Mouse (Mus musculus) CH12.LX (cell line): Measurements from ENCODE around the gene Tub. TPM values are rescaled to one million over a fixed set of nuclear protein-coding genes. Genes with fewer than 3 reads are reported as not detected.

Experiments used
- DNase-seq: peaks from one replicate; pipeline ENCODE4 v3.0.0-alpha.2; 2013; ENCODE audit errors: extremely low read depth
- H3K27ac ChIP-seq: 2 replicates; pipeline ENCODE4 v1.5.1; 2012; ENCODE audit warnings: low read depth, mild to moderate bottlenecking, control low read depth, moderate library complexity; ENCODE audit not compliant: insufficient read depth
- H3K27me3 ChIP-seq: replicated peaks from 2 replicates; pipeline ENCODE3; 2012; ENCODE audit warnings: inconsistent platforms
- H3K36me3 ChIP-seq, 2 experiments: replicated peaks in 1 of 2; 2 replicates each; pipeline versions ENCODE3 to v1.6.1; 2012; ENCODE audit warnings: inconsistent platforms in 1 of 2, low read length in 1 of 2, mild to moderate bottlenecking in 1 of 2, mixed read lengths in 1 of 2, moderate library complexity in 1 of 2; ENCODE audit not compliant: control insufficient read depth in 1 of 2, insufficient read depth in 1 of 2
- H3K4me1 ChIP-seq, 2 experiments: 2 replicates each; pipeline ENCODE4 v1.6.1; 2012; ENCODE audit warnings: inconsistent platforms in 1 of 2, moderate library complexity in 1 of 2; ENCODE audit not compliant: insufficient read depth in 2 of 2, control insufficient read depth in 1 of 2
- H3K4me2 ChIP-seq: 2 replicates; pipeline ENCODE4 v1.6.1; 2012; ENCODE audit warnings: low read depth, mild to moderate bottlenecking, control low read depth; ENCODE audit not compliant: poor library complexity, insufficient read depth, severe bottlenecking
- H3K4me3 ChIP-seq, 3 experiments: fragments of 150-350 bp in 1 of 3; sonication (generic) in 1 of 3; replicated peaks in 1 of 3; 2 replicates each; pipeline versions ENCODE3 to v1.5.1; 2011 to 2012; ENCODE audit warnings: low read depth in 2 of 3, low read length in 2 of 3, mild to moderate bottlenecking in 2 of 3, moderate library complexity in 2 of 3, control low read depth in 1 of 3, improper control_type of control experiment in 1 of 3, inconsistent platforms in 1 of 3, mixed read lengths in 1 of 3; ENCODE audit not compliant: poor library complexity in 1 of 3
- H3K79me2 ChIP-seq: replicated peaks from 2 replicates; pipeline ENCODE4 v1.6.1; 2012; ENCODE audit warnings: mild to moderate bottlenecking, moderate library complexity; ENCODE audit not compliant: control insufficient read depth, poor library complexity, insufficient read depth, severe bottlenecking; ENCODE audit errors: extremely low read depth
- H3K9ac ChIP-seq: 2 replicates; pipeline ENCODE4 v1.6.1; 2012; ENCODE audit warnings: low read depth, mild to moderate bottlenecking, control low read depth, moderate library complexity; ENCODE audit not compliant: insufficient read depth
- H3K9me3 ChIP-seq: replicated peaks from 2 replicates; pipeline ENCODE3; 2012; ENCODE audit warnings: low read length, inconsistent platforms, mixed read lengths
- CHD1 ChIP-seq: IDR thresholded peaks from 2 replicates; pipeline ENCODE4 v1.6.1; 2012; ENCODE audit warnings: low read depth, low read length, improper control_type of control experiment, inconsistent platforms
- CHD2 ChIP-seq: IDR thresholded peaks from 2 replicates; pipeline ENCODE4 v1.6.1; 2011; ENCODE audit warnings: low read length, improper control_type of control experiment
- CTCF ChIP-seq, 2 experiments: IDR thresholded peaks in 1 of 2; conservative IDR thresholded peaks in 1 of 2; 2 replicates each; pipeline ENCODE4 v1.5.1; 2011 to 2012; ENCODE audit warnings: low read depth in 2 of 2, low read length in 2 of 2, improper control_type of control experiment in 1 of 2, inconsistent platforms in 1 of 2, mild to moderate bottlenecking in 1 of 2, moderate library complexity in 1 of 2
- E2F4 ChIP-seq: IDR thresholded peaks from 2 replicates; pipeline ENCODE4 v1.6.1; 2011; ENCODE audit warnings: low read depth, low read length, improper control_type of control experiment; ENCODE audit not compliant: insufficient replicate concordance
- EP300 ChIP-seq: IDR thresholded peaks from 2 replicates; pipeline ENCODE4 v1.6.1; 2011; ENCODE audit warnings: low read length, improper control_type of control experiment
- HCFC1 ChIP-seq: IDR thresholded peaks from 2 replicates; pipeline ENCODE4 v1.6.1; 2012; ENCODE audit warnings: low read depth, mild to moderate bottlenecking, inconsistent platforms, low read length, improper control_type of control experiment
- IRF4 ChIP-seq: IDR thresholded peaks from 2 replicates; pipeline ENCODE4 v1.6.1; 2014; ENCODE audit warnings: low read depth, mild to moderate bottlenecking, inconsistent platforms, low read length, improper control_type of control experiment
- JUND ChIP-seq: conservative IDR thresholded peaks from 2 replicates; pipeline ENCODE4 v1.6.1; 2011; ENCODE audit warnings: low read depth, low read length, improper control_type of control experiment
- MEF2A ChIP-seq: IDR thresholded peaks from 2 replicates; pipeline ENCODE4 v1.6.1; 2014; ENCODE audit warnings: low read depth, mild to moderate bottlenecking, inconsistent platforms, low read length, improper control_type of control experiment, borderline replicate concordance
- MXI1 ChIP-seq: IDR thresholded peaks from 2 replicates; pipeline ENCODE4 v1.6.1; 2011; ENCODE audit warnings: mild to moderate bottlenecking, low read depth, low read length, improper control_type of control experiment
- NELFE ChIP-seq: IDR thresholded peaks from 2 replicates; pipeline ENCODE4 v1.6.1; 2011; ENCODE audit warnings: low read depth, low read length, improper control_type of control experiment
- NRF1 ChIP-seq: IDR thresholded peaks from 2 replicates; pipeline ENCODE4 v1.6.1; 2014; ENCODE audit warnings: low read depth, mild to moderate bottlenecking, inconsistent platforms, low read length, improper control_type of control experiment, moderate library complexity
- POLR2A ChIP-seq: IDR thresholded peaks from 2 replicates; pipeline ENCODE4 v1.6.1; 2011; ENCODE audit warnings: low read depth, mild to moderate bottlenecking, improper control_type of control experiment, low read length
- RAD21 ChIP-seq: IDR thresholded peaks from 2 replicates; pipeline ENCODE4 v1.6.1; 2011; ENCODE audit warnings: low read depth, mild to moderate bottlenecking, low read length, improper control_type of control experiment, moderate library complexity
- RCOR1 ChIP-seq: conservative IDR thresholded peaks from 2 replicates; pipeline ENCODE4 v1.6.1; 2012; ENCODE audit warnings: low read depth, mild to moderate bottlenecking, inconsistent platforms, low read length, improper control_type of control experiment
- SIN3A ChIP-seq: IDR thresholded peaks from 2 replicates; pipeline ENCODE4 v1.6.1; 2012; ENCODE audit warnings: low read length, improper control_type of control experiment, inconsistent platforms
- TCF12 ChIP-seq: IDR thresholded peaks from 2 replicates; pipeline ENCODE4 v1.6.1; 2014; ENCODE audit warnings: low read depth, mild to moderate bottlenecking, inconsistent platforms, low read length, improper control_type of control experiment
- USF1 ChIP-seq: IDR thresholded peaks from 2 replicates; pipeline ENCODE4 v1.6.1; 2014; ENCODE audit warnings: low read depth, mild to moderate bottlenecking, inconsistent platforms, low read length, improper control_type of control experiment
- ZC3H11A ChIP-seq: IDR thresholded peaks from 2 replicates; pipeline ENCODE4 v1.6.1; 2012; ENCODE audit warnings: low read depth, mild to moderate bottlenecking, inconsistent platforms, low read length, improper control_type of control experiment
- ZKSCAN1 ChIP-seq: IDR thresholded peaks from 2 replicates; pipeline ENCODE4 v1.6.1; 2012; ENCODE audit warnings: low read depth, inconsistent platforms, low read length, improper control_type of control experiment, borderline replicate concordance
- ZMIZ1 ChIP-seq: IDR thresholded peaks from 2 replicates; pipeline ENCODE4 v1.6.1; 2012; ENCODE audit warnings: low read depth, mild to moderate bottlenecking, inconsistent platforms, low read length, improper control_type of control experiment
- ZNF384 ChIP-seq: IDR thresholded peaks from 2 replicates; pipeline ENCODE4 v1.6.1; 2012; ENCODE audit warnings: low read depth, low read length, improper control_type of control experiment, inconsistent platforms
- dilution Hi-C: fragments of 300-500 bp; cut with MboI; formaldehyde crosslinking; loops from 2 replicates; pipeline ENCODE4 v1.14.3; 2020; ENCODE audit warnings: low sequenced_read_pairs; ENCODE audit not compliant: extremely low pct_unique_long_range_greater_than_20kb, extremely low pct_ligation_motif_present
- in situ Hi-C: fragments of 300-500 bp; cut with MboI; formaldehyde crosslinking; loops from 3 replicates; pipeline ENCODE4 v1.14.3; 2019; ENCODE audit warnings: low sequenced_read_pairs, low pct_ligation_motif_present, low pct_unique_long_range_greater_than_20kb, mixed read lengths
- polyA plus RNA-seq: library from polyadenylated mRNA; unstranded; fragments of >175 nt; gene quantifications from 2 replicates; pipeline ENCODE4 v1.2.1, GENCODE M21; 2012; ENCODE audit warnings: low read depth; ENCODE audit not compliant: insufficient read length
- total RNA-seq, 2 experiments: library from RNA; depleted of rRNA; stranded (reverse); fragments of 300-350 nt in 1 of 2; fragments of >200 nt in 1 of 2; gene quantifications; 2 replicates each; pipeline ENCODE4 v1.2.3; 2012 to 2014

Tub gene
- total and polyA plus RNA-seq, 3 experiments = 0.13 TPM; not detected in 2

- no peak overlapping the region for H3K4me3 ChIP-seq
- no peaks in the 10 kb centered on the region for H3K79me2 ChIP-seq
- DNase-seq = no peak
- dilution Hi-C loops (no loop called here), in situ Hi-C loops (no loop called here)
- no peak overlapping the region for H3K9ac ChIP-seq
- peaks cover 54% of the 10 kb centered on the region for H3K27me3 ChIP-seq
- H3K4me2 ChIP-seq = no peak overlapping the region
- H3K9me3 ChIP-seq = no peaks in the 10 kb centered on the region
- no peak for TF ChIP-seq TCF12
- no peak for TF ChIP-seq EP300
- H3K4me1 ChIP-seq = no peaks in the 10 kb centered on the region
- no peaks in the 10 kb centered on the region for H3K36me3 ChIP-seq
- H3K27ac ChIP-seq = no peak overlapping the region
These were observed 63.0 kb downstream of the Tub start for GRCm38 (mm10) chr7:109012998-109013625.

GRCm38 (mm10) chr7:109014851-109015250, 64.7 kb downstream of the Tub start:
- no peaks in the 10 kb centered on the region for H3K36me3 ChIP-seq
- H3K9me3 ChIP-seq = no peaks in the 10 kb centered on the region
- no peak overlapping the region for H3K4me3 ChIP-seq
- H3K4me1 ChIP-seq = no peaks in the 10 kb centered on the region
- dilution Hi-C loops = no loop called here
- TF ChIP-seq POLR2A (no peak), ZNF384 (no peak), NELFE (no peak), ZKSCAN1 (no peak)
- H3K9ac ChIP-seq = no peak overlapping the region
- no peaks in the 10 kb centered on the region for H3K79me2 ChIP-seq
- in situ Hi-C loops = no loop called here
- peaks cover 46% of the 10 kb centered on the region for H3K27me3 ChIP-seq
- no peak for DNase-seq
- H3K4me2 ChIP-seq = no peak overlapping the region
- no peak overlapping the region for H3K27ac ChIP-seq

GRCm38 (mm10) chr7:109016378-109016923, 66.3 kb downstream of the Tub start:
- no peaks in the 10 kb centered on the region for H3K36me3 ChIP-seq
- dilution Hi-C loops = no loop called here
- H3K4me2 ChIP-seq = no peak overlapping the region
- H3K27me3 ChIP-seq = peaks cover 40% of the 10 kb centered on the region
- H3K4me3 ChIP-seq = no peak overlapping the region
- H3K4me1 ChIP-seq = no peaks in the 10 kb centered on the region
- no peaks in the 10 kb centered on the region for H3K9me3 ChIP-seq
- DNase-seq = no peak
- no peak overlapping the region for H3K27ac ChIP-seq
- in situ Hi-C loops = no loop called here
- H3K9ac ChIP-seq = no peak overlapping the region
- no peaks in the 10 kb centered on the region for H3K79me2 ChIP-seq
- TF ChIP-seq NRF1 = no peak
- TF ChIP-seq POLR2A = no peak
- no peak for TF ChIP-seq SIN3A
- no peak for TF ChIP-seq MEF2A
- TF ChIP-seq ZNF384 = no peak
- no peak for TF ChIP-seq CTCF (conservative IDR thresholded peaks at IDR 0.05 in 1 of 2, IDR thresholded peaks at IDR 0.05 in 1 of 2; ENCODE audit: low read depth in 2 of 2, low read length in 2 of 2)
- no peak for TF ChIP-seq CHD1
- no peak for TF ChIP-seq NELFE
- TF ChIP-seq ZC3H11A = no peak
- TF ChIP-seq RCOR1 = no peak
- TF ChIP-seq ZMIZ1 = no peak
- no peak for TF ChIP-seq CHD2
- TF ChIP-seq E2F4 = no peak
- no peak for TF ChIP-seq ZKSCAN1
- no peak for TF ChIP-seq HCFC1
- no peak for TF ChIP-seq MXI1
- no peak for TF ChIP-seq USF1
- no peak for TF ChIP-seq JUND
- TF ChIP-seq IRF4 = no peak
- TF ChIP-seq RAD21 = no peak
